Mouse (Mus musculus): Measurements from ENCODE around the gene Tlnrd1. TPM values are rescaled to one million over a fixed set of nuclear protein-coding genes. Genes with fewer than 3 reads are reported as not detected.

Tlnrd1 gene
- polyA plus RNA-seq, 1 experiment from 2014 or later, result 4.7 TPM

DNA sequence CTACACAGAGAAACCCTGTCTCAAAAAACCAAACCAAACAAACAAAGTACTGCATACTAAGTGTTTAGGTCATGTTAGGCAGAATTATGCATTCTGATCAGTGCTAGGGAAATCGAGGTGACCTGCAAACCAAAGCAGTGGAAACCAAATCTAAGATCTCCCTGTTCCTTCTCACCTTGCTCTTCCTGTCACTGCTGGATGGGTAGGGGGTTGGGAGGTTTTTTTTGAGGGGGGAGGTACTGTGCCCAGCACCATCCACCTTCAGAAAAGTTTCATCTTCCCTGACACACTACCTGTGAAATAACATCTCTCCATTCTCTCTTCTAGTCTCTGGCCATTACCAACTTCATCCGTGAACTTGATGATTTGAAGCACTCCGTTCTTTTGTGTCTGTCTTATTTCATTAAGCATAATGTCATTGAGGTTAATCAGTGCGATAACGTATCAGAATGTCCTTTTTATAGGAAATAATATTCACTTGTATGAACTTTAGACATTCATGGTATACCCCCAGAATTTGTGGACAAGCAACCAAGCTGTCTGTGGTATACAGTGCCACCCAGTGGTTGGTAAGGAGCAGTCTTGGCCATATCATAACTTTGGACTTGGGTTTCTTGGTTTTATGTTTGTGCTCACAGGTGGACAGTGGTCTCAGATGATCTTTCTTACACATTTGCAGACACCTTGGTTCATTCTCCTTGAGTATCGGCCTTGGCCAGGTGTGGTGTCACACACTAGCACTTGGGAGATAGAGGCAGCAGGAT lies 2.4 kb upstream of the Tlnrd1 start:
- H3K4me2 ChIP-seq (ENCODE audit: low read length), result no peak overlapping the region
- no peak overlapping the region for H3K9ac ChIP-seq (replicated peaks; ENCODE audit: low read depth, low read length)
- H3K27ac ChIP-seq (ENCODE audit: low read length), result no peak overlapping the region
- ATAC-seq, result no peak
- 96% methylated on average over 6 of the region's 6 CpGs for WGBS
- 0 out of 2 replicates have a peak, but pooled peaks cover 2% of the 10 kb centered on the region for H3K9me3 ChIP-seq (ENCODE audit: control insufficient read depth, low read length)
- no peaks in the 10 kb centered on the region; the same call in 1 of the 2 replicates for H3K36me3 ChIP-seq (ENCODE audit: control insufficient read depth, insufficient read depth)
- peaks cover 21% of the 10 kb centered on the region for H3K4me1 ChIP-seq (replicated peaks; ENCODE audit: control insufficient read depth, insufficient read depth, low read length)
- no peak overlapping the region for H3K4me3 ChIP-seq (replicated peaks; ENCODE audit: low read length)
- H3K27me3 ChIP-seq (replicated peaks; ENCODE audit: control insufficient read depth, insufficient read depth, low read length), result no peaks in the 10 kb centered on the region

DNA sequence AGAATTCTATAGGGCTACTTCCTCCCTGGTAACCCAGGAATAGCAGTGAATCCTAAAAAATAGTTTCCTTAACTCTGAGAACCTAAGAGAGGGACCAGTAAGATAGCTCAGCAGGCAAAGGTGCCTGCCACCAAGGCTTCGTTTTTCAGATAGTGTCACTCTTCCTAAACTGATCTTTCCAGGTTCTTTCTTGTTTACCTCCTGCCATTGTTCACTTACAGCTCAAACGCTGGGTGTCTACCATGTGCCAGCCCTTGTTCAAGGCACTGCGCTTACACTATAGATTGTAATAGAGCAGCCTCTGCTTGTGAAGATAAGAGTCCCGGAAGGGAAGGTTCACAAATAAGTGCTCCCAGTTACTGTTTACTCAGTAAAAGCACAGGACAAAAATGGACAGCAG lies 1.7 kb upstream of the Tlnrd1 start:
- Histone ChIP-seq H3K9me3 (ENCODE audit: control insufficient read depth, low read length) (0 out of 2 replicates have a peak, but pooled peaks cover 2% of the 10 kb centered on the region), H3K27me3 (replicated peaks; ENCODE audit: control insufficient read depth, insufficient read depth, low read length) (no peaks in the 10 kb centered on the region), H3K36me3 (ENCODE audit: control insufficient read depth, insufficient read depth) (no peaks in the 10 kb centered on the region; the same call in 1 of the 2 replicates), H3K4me2 (ENCODE audit: low read length) (no peak overlapping the region), H3K27ac (ENCODE audit: low read length) (no peak overlapping the region), H3K9ac (replicated peaks; ENCODE audit: low read depth, low read length) (no peak overlapping the region), H3K4me1 (replicated peaks; ENCODE audit: control insufficient read depth, insufficient read depth, low read length) (peaks cover 24% of the 10 kb centered on the region), H3K4me3 (replicated peaks; ENCODE audit: low read length) (no peak overlapping the region)
- ATAC-seq, result no peak
- 91% methylated on average over 4 of the region's 4 CpGs for WGBS

DNA sequence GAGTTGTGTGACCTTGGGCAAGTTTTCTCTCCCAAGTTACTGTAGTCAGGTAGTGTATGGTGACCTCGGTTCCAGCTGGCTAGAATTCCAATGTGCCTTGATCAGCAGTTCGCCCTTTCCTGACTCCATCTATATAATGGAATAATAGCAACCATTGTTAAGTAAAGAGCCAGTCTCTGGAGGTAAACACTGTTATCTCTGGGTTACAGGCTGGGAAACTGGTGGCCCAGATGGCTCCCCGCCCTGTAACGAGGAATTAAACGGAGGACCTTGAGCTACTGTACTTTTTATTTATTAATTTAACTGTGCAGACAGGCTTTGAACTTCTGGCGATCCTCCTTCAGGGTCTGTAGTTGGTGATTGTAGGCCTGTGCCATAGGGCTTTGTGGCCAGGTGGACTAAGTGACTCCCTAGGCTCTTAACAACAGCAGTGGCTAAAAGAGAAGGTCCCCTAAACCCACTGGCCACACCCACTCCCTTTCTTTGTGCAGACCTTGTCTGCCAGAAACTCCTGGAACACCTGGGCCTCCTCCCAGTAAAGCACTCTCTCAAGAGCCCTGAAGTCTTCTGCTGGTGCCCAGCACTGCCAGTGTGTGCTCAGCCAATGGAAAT lies 922 bp upstream of the Tlnrd1 start:
- H3K4me3 ChIP-seq (replicated peaks; ENCODE audit: low read length), result peak overlapping the region; percentile 58
- peak overlapping the region; percentile 92 for H3K27ac ChIP-seq (ENCODE audit: low read length)
- no peaks in the 10 kb centered on the region; the same call in 1 of the 2 replicates for H3K36me3 ChIP-seq (ENCODE audit: control insufficient read depth, insufficient read depth)
- H3K27me3 ChIP-seq (replicated peaks; ENCODE audit: control insufficient read depth, insufficient read depth, low read length), result no peaks in the 10 kb centered on the region
- 0 out of 2 replicates have a peak, but pooled peaks cover 2% of the 10 kb centered on the region for H3K9me3 ChIP-seq (ENCODE audit: control insufficient read depth, low read length)
- peak overlapping the region; percentile 81 for H3K4me2 ChIP-seq (ENCODE audit: low read length)
- no peak for ATAC-seq
- peaks cover 31% of the 10 kb centered on the region for H3K4me1 ChIP-seq (replicated peaks; ENCODE audit: control insufficient read depth, insufficient read depth, low read length)
- H3K9ac ChIP-seq (replicated peaks; ENCODE audit: low read depth, low read length), result peak overlapping the region; percentile 86
- WGBS, result 40% methylated on average over 6 of the region's 6 CpGs

DNA sequence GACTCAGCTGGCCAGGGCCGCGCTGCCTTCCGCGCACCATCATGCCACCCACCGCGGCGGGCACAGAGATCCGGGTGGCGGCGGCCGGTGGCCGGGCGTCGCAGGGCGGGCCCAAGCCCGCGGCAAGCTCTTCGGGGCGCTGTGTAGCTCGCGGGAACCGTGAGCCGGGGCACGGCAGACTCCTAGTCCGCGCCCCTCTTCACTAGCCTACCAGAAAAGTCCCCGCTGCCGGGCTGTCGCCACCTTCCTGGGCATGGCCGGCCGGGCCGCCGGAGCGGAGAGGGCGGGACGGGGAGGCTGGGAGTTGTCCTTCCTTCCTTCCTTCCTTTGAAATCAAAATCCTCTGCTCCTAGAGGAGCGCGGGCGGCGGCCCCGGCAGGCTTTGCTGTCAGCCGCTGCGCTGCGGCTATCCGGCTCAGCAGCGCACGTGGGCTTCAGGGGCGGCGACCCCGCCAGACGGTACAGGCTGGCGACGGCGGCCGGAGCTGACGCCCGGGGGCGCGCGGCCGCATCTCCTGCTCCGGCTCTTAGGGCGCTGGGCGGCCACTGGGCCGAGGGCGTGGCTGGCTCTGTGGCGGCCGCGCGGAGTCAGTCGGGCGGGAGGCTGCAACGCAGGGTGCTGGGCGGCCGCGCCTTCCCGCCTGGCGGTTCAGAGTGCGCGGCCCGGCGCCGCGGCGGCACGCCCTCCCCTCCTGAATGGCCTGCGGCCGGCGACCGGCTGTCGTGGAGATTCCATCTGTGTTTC lies 657 bp downstream of the Tlnrd1 start:
- Histone ChIP-seq H3K9me3 (ENCODE audit: control insufficient read depth, low read length) (0 out of 2 replicates have a peak, but pooled peaks cover 2% of the 10 kb centered on the region), H3K36me3 (ENCODE audit: control insufficient read depth, insufficient read depth) (no peaks in the 10 kb centered on the region; the same call in 1 of the 2 replicates), H3K4me3 (replicated peaks; ENCODE audit: low read length) (peak overlapping the region; percentile 58), H3K4me1 (replicated peaks; ENCODE audit: control insufficient read depth, insufficient read depth, low read length) (peaks cover 41% of the 10 kb centered on the region), H3K27ac (ENCODE audit: low read length) (peak overlapping the region; percentile 92), H3K9ac (replicated peaks; ENCODE audit: low read depth, low read length) (peak overlapping the region; percentile 86), H3K4me2 (ENCODE audit: low read length) (peak overlapping the region; percentile 81), H3K27me3 (replicated peaks; ENCODE audit: control insufficient read depth, insufficient read depth, low read length) (no peaks in the 10 kb centered on the region)
- WGBS, result 0% methylated on average over 85 of the region's 91 CpGs
- ATAC-seq, result peak; percentile 58

DNA sequence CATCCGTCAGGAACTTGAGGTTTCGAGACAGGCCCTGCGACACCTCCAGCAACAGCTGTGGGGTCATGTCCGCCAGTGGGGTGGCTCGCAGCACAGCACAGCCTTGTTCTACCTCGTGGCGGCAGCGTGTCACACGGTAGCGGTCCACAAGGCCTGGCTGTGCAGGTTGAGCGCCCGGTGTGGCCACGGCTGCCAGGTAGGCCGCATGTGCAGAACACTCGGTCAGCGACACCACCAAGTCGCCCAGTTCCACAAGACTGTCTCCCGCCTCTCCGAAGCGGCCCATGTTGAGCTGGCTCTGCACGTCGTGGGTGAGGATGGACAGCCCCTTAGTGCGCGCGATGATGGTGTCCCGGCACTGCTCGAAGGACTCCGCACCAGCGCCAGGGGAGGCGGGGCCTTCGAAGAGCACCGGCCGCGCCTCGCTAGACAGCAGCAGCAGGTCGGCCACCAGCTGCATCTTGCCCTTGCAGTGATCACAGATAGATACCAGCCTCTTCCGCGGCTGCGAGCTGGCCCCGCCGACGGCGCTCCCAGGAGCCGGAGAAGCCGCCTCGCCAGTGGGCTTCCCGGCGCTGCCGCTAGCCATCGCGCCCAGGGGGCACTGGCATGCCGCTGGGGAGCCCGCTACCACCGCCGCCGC lies 1.4 kb downstream of the Tlnrd1 start:
- Histone ChIP-seq H3K27ac (ENCODE audit: low read length) (peak overlapping the region; percentile 92), H3K9ac (replicated peaks; ENCODE audit: low read depth, low read length) (peak overlapping the region; percentile 86), H3K9me3 (ENCODE audit: control insufficient read depth, low read length) (0 out of 2 replicates have a peak, but pooled peaks cover 2% of the 10 kb centered on the region), H3K36me3 (ENCODE audit: control insufficient read depth, insufficient read depth) (no peaks in the 10 kb centered on the region; the same call in 1 of the 2 replicates), H3K4me1 (replicated peaks; ENCODE audit: control insufficient read depth, insufficient read depth, low read length) (peaks cover 45% of the 10 kb centered on the region), H3K27me3 (replicated peaks; ENCODE audit: control insufficient read depth, insufficient read depth, low read length) (no peaks in the 10 kb centered on the region), H3K4me3 (replicated peaks; ENCODE audit: low read length) (peak overlapping the region; percentile 58), H3K4me2 (ENCODE audit: low read length) (peak overlapping the region; percentile 81)
- 21% methylated on average over 55 of the region's 56 CpGs for WGBS
- peak; percentile 22 for ATAC-seq

DNA sequence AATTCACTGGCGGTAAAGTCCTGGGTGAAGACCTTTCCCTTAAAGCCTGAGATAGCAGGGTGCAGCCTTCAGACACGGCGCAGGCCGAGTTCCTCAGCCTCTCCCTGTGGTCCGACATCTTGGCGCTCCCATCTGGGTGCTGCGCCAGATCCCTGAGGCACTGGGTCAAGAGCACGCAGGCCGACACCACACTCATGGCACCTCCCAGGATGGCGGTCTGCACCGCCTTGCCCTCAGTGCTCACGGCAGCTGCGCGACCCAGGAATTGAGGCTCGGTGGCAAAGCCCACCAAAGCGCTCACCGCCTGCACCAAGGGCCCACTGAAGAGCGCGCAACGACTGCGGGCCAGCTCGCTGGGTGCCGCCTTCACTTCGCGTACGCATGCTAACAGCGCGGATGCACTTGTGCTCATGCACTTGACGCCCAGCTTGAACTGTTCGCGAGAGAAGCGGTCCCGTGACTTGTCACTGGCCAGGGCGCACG lies 1.9 kb downstream of the Tlnrd1 start:
- Histone ChIP-seq H3K27me3 (replicated peaks; ENCODE audit: control insufficient read depth, insufficient read depth, low read length) (no peaks in the 10 kb centered on the region), H3K4me3 (replicated peaks; ENCODE audit: low read length) (peak overlapping the region; percentile 58), H3K9me3 (ENCODE audit: control insufficient read depth, low read length) (0 out of 2 replicates have a peak, but pooled peaks cover 2% of the 10 kb centered on the region), H3K4me1 (replicated peaks; ENCODE audit: control insufficient read depth, insufficient read depth, low read length) (peaks cover 46% of the 10 kb centered on the region), H3K27ac (ENCODE audit: low read length) (no peak overlapping the region), H3K4me2 (ENCODE audit: low read length) (peak overlapping the region; percentile 81), H3K9ac (replicated peaks; ENCODE audit: low read depth, low read length) (no peak overlapping the region), H3K36me3 (ENCODE audit: control insufficient read depth, insufficient read depth) (no peaks in the 10 kb centered on the region; the same call in 1 of the 2 replicates)
- 93% methylated on average over 35 of the region's 35 CpGs for WGBS
- ATAC-seq, result no peak

DNA sequence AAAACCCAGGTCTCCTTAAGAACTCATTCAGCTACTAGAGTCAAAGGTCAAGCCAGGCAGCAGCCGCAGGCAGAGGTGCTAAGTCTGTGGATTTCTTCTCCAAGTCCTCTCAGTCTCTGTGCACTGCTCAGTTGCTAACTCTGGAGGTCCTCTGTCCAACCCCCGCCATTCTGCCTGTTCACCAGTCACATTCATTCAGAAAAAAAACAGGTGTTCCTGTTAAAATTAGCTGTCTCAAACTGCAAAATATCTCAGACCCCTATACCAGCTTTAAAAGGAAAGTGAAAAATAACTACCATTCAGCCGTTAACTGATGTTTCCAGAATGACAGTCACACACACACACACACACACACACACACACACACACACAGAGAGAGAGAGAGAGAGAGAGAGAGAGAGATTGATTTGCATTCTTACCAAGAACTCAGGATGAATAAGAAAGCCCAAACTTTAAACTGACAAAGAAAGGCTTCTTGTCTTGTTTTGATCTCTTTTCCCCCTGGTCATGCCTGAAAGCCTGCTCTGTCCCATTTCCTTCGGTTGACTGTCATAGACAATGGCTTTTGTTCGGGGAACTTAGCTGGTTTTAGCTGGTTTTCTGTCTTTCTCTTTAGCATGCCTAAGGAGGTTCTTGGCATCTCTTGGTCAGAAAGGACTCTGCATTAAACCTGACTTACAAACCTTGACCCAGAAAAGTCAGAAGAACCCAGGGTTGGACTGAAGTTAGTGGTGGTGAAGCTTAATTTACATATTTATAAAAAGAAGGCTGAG lies 5.2 kb downstream of the Tlnrd1 start:
- H3K9ac ChIP-seq (replicated peaks; ENCODE audit: low read depth, low read length), result no peak overlapping the region
- H3K4me2 ChIP-seq (ENCODE audit: low read length), result peak overlapping the region; percentile 24
- ATAC-seq, result no peak
- H3K27ac ChIP-seq (ENCODE audit: low read length), result no peak overlapping the region
- H3K36me3 ChIP-seq (ENCODE audit: control insufficient read depth, insufficient read depth), result no peaks in the 10 kb centered on the region; the same call in 1 of the 2 replicates
- H3K9me3 ChIP-seq (ENCODE audit: control insufficient read depth, low read length), result 0 out of 2 replicates have a peak, but pooled peaks cover 2% of the 10 kb centered on the region
- H3K27me3 ChIP-seq (replicated peaks; ENCODE audit: control insufficient read depth, insufficient read depth, low read length), result no peaks in the 10 kb centered on the region
- WGBS, result 6% methylated on average over 5 of the region's 5 CpGs
- peaks cover 40% of the 10 kb centered on the region for H3K4me1 ChIP-seq (replicated peaks; ENCODE audit: control insufficient read depth, insufficient read depth, low read length)
- no peak overlapping the region for H3K4me3 ChIP-seq (replicated peaks; ENCODE audit: low read length)

DNA sequence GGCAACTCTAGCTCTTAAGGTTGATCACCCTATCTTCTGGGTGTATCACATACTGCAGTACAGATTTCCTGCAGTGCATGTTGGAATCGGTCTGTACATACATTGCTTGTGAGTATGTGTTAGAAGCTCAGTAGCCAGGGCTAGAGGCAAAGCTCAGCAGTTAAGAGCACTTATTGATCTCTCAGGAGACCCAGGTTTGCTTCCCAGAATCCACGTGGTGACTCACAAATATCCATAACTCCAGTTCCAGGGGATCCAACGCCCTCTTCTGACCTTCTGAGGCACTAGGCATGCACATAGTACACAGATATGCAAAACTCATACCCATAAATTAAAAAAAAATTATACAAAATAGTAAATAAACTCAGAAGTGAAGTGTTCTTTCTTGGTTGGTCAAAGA lies 7.0 kb downstream of the Tlnrd1 start:
- H3K4me3 ChIP-seq (replicated peaks; ENCODE audit: low read length), result no peak overlapping the region
- WGBS, result 89% methylated on average over 3 of the region's 3 CpGs
- H3K36me3 ChIP-seq (ENCODE audit: control insufficient read depth, insufficient read depth), result no peaks in the 10 kb centered on the region; the same call in 1 of the 2 replicates
- H3K9me3 ChIP-seq (ENCODE audit: control insufficient read depth, low read length), result 0 out of 2 replicates have a peak, but pooled peaks cover under 1% of the 10 kb centered on the region
- ATAC-seq, result no peak
- H3K4me2 ChIP-seq (ENCODE audit: low read length), result no peak overlapping the region
- no peaks in the 10 kb centered on the region for H3K27me3 ChIP-seq (replicated peaks; ENCODE audit: control insufficient read depth, insufficient read depth, low read length)
- no peak overlapping the region for H3K9ac ChIP-seq (replicated peaks; ENCODE audit: low read depth, low read length)
- H3K4me1 ChIP-seq (replicated peaks; ENCODE audit: control insufficient read depth, insufficient read depth, low read length), result peaks cover 32% of the 10 kb centered on the region
- no peak overlapping the region for H3K27ac ChIP-seq (ENCODE audit: low read length)

Measured in forebrain, embryonic 16.5 days (tissue).